Mouse (Mus musculus): Measurements from ENCODE around the gene Nynrin. TPM values are rescaled to one million over a fixed set of nuclear protein-coding genes. Genes with fewer than 3 reads are reported as not detected.

Gene Nynrin
- total and polyA plus RNA-seq, 3 experiments, result 3.0 to 5.6 (median 4.2) TPM

GRCm38 (mm10) chr14:55863773-55864172, 10.0 kb downstream of the Nynrin start:
- TF ChIP-seq CTCF (IDR thresholded peaks at IDR 0.05; ENCODE audit: low read depth, low read length) (peak; percentile 92), GATA2 (IDR thresholded peaks at IDR 0.05; ENCODE audit: borderline replicate concordance, low read depth, low read length) (no peak)
- ATAC-seq (ENCODE audit: extremely low read depth, insufficient number of reproducible peaks, low FRiP score, poor library complexity, severe bottlenecking) (peak; percentile 34; the same call in 1 of the 2 replicates), DNase-seq (ENCODE audit: low spot score) (peak; percentile 82)
- H3K27me3 ChIP-seq (ENCODE audit: insufficient read depth, low read length), result peaks cover 43% of the 10 kb centered on the region
- no peaks in the 10 kb centered on the region for H3K9me3 ChIP-seq (replicated peaks)
- peaks cover 6% of the 10 kb centered on the region; the same call in 1 of the 2 replicates for H3K4me1 ChIP-seq (ENCODE audit: insufficient read depth, low read depth, low read length)
- no peak overlapping the region for H3K4me3 ChIP-seq (ENCODE audit: low read depth, low read length)
- H3K36me3 ChIP-seq (replicated peaks), result no peaks in the 10 kb centered on the region

- H3K27me3 ChIP-seq (ENCODE audit: insufficient read depth, low read length), result peaks cover 46% of the 10 kb centered on the region
- no peak overlapping the region for H3K4me3 ChIP-seq (ENCODE audit: low read depth, low read length)
- peaks cover 3% of the 10 kb centered on the region for H3K36me3 ChIP-seq (replicated peaks)
- no peaks in the 10 kb centered on the region for H3K9me3 ChIP-seq (replicated peaks)
- DNase-seq (ENCODE audit: low spot score) (no peak), ATAC-seq (ENCODE audit: extremely low read depth, insufficient number of reproducible peaks, low FRiP score, poor library complexity, severe bottlenecking) (no peak)
- TF ChIP-seq POLR2AphosphoS5 (IDR thresholded peaks at IDR 0.05; ENCODE audit: insufficient replicate concordance, low read depth, low read length), result no peak
- peak; percentile 81 for TF ChIP-seq CTCF (IDR thresholded peaks at IDR 0.05; ENCODE audit: low read depth, low read length)
- no peak for TF ChIP-seq GATA1 (IDR thresholded peaks at IDR 0.05; ENCODE audit: borderline replicate concordance, low read length)
- no peak for TF ChIP-seq GATA2 (IDR thresholded peaks at IDR 0.05; ENCODE audit: borderline replicate concordance, low read depth, low read length)
- TF ChIP-seq TAL1 (conservative IDR thresholded peaks at IDR 0.05; ENCODE audit: low read depth, low read length), result no peak
- H3K4me1 ChIP-seq (ENCODE audit: insufficient read depth, low read depth, low read length), result peaks cover 6% of the 10 kb centered on the region; the same call in 1 of the 2 replicates
These were observed 13.2 kb downstream of the Nynrin start for GRCm38 (mm10) chr14:55866962-55867361.

- Histone ChIP-seq H3K27me3 (ENCODE audit: insufficient read depth, low read length) (peaks cover 53% of the 10 kb centered on the region), H3K4me3 (ENCODE audit: low read depth, low read length) (no peak overlapping the region), H3K4me1 (ENCODE audit: insufficient read depth, low read depth, low read length) (peaks cover 9% of the 10 kb centered on the region; the same call in 1 of the 2 replicates), H3K36me3 (replicated peaks) (peaks cover 3% of the 10 kb centered on the region), H3K9me3 (replicated peaks) (no peaks in the 10 kb centered on the region)
- TF ChIP-seq GATA1 (IDR thresholded peaks at IDR 0.05; ENCODE audit: borderline replicate concordance, low read length) (no peak), GATA2 (IDR thresholded peaks at IDR 0.05; ENCODE audit: borderline replicate concordance, low read depth, low read length) (no peak), CTCF (IDR thresholded peaks at IDR 0.05; ENCODE audit: low read depth, low read length) (no peak), POLR2AphosphoS5 (IDR thresholded peaks at IDR 0.05; ENCODE audit: insufficient replicate concordance, low read depth, low read length) (no peak), TAL1 (conservative IDR thresholded peaks at IDR 0.05; ENCODE audit: low read depth, low read length) (no peak)
- no peak for DNase-seq (ENCODE audit: low spot score)
- ATAC-seq (ENCODE audit: extremely low read depth, insufficient number of reproducible peaks, low FRiP score, poor library complexity, severe bottlenecking), result no peak
These were observed 14.6 kb downstream of the Nynrin start for GRCm38 (mm10) chr14:55868230-55869026.

DNA sequence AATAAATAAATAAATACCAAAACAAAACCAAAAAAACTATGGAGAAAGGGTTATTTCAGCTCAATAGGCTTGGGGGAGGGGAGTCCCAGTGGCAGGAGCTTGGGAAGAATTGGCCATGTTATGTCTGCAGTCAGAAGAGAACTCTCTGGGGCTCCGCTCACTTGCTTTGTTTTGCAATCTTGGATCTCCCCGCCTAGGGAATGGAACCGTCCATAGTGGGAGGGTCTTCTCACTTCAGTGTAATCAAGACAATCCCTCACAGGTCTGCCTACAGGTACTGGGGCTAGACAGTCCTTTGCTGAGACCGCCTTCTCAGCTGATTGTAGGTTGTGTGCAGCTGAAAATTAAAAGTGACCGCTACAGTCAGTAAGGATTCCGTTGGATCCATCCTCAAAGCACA, 15.7 kb downstream of the Nynrin start:
- Histone ChIP-seq H3K9me3 (replicated peaks) (no peaks in the 10 kb centered on the region), H3K36me3 (replicated peaks) (peaks cover 3% of the 10 kb centered on the region), H3K4me1 (ENCODE audit: insufficient read depth, low read depth, low read length) (peaks cover 12% of the 10 kb centered on the region), H3K4me3 (ENCODE audit: low read depth, low read length) (no peak overlapping the region), H3K27me3 (ENCODE audit: insufficient read depth, low read length) (peaks cover 51% of the 10 kb centered on the region)
- ATAC-seq (ENCODE audit: extremely low read depth, insufficient number of reproducible peaks, low FRiP score, poor library complexity, severe bottlenecking), result no peak
- TF ChIP-seq POLR2AphosphoS5 (IDR thresholded peaks at IDR 0.05; ENCODE audit: insufficient replicate concordance, low read depth, low read length), result no peak
- TF ChIP-seq GATA2 (IDR thresholded peaks at IDR 0.05; ENCODE audit: borderline replicate concordance, low read depth, low read length), result no peak
- no peak for TF ChIP-seq GATA1 (IDR thresholded peaks at IDR 0.05; ENCODE audit: borderline replicate concordance, low read length)
- no peak for TF ChIP-seq CTCF (IDR thresholded peaks at IDR 0.05; ENCODE audit: low read depth, low read length)
- TF ChIP-seq TAL1 (conservative IDR thresholded peaks at IDR 0.05; ENCODE audit: low read depth, low read length), result no peak
- no peak for DNase-seq (ENCODE audit: low spot score)

- DNase-seq (ENCODE audit: low spot score), result no peak
- ATAC-seq (ENCODE audit: extremely low read depth, insufficient number of reproducible peaks, low FRiP score, poor library complexity, severe bottlenecking), result no peak
- peaks cover 12% of the 10 kb centered on the region for H3K4me1 ChIP-seq (ENCODE audit: insufficient read depth, low read depth, low read length)
- H3K36me3 ChIP-seq (replicated peaks), result peaks cover 3% of the 10 kb centered on the region
- no peaks in the 10 kb centered on the region for H3K9me3 ChIP-seq (replicated peaks)
- TF ChIP-seq GATA2 (IDR thresholded peaks at IDR 0.05; ENCODE audit: borderline replicate concordance, low read depth, low read length), result no peak
- no peak for TF ChIP-seq CTCF (IDR thresholded peaks at IDR 0.05; ENCODE audit: low read depth, low read length)
- no peak for TF ChIP-seq TAL1 (conservative IDR thresholded peaks at IDR 0.05; ENCODE audit: low read depth, low read length)
- no peak overlapping the region for H3K4me3 ChIP-seq (ENCODE audit: low read depth, low read length)
- H3K27me3 ChIP-seq (ENCODE audit: insufficient read depth, low read length), result peaks cover 46% of the 10 kb centered on the region
These were observed 18.2 kb downstream of the Nynrin start for GRCm38 (mm10) chr14:55872039-55872438.

GRCm38 (mm10) chr14:55872551-55872950, 18.7 kb downstream of the Nynrin start:
- ATAC-seq (ENCODE audit: extremely low read depth, insufficient number of reproducible peaks, low FRiP score, poor library complexity, severe bottlenecking) (no peak), DNase-seq (ENCODE audit: low spot score) (no peak)
- no peak overlapping the region for H3K4me3 ChIP-seq (ENCODE audit: low read depth, low read length)
- peaks cover 49% of the 10 kb centered on the region for H3K27me3 ChIP-seq (ENCODE audit: insufficient read depth, low read length)
- TF ChIP-seq TAL1 (conservative IDR thresholded peaks at IDR 0.05; ENCODE audit: low read depth, low read length), result no peak
- TF ChIP-seq CTCF (IDR thresholded peaks at IDR 0.05; ENCODE audit: low read depth, low read length), result no peak
- TF ChIP-seq GATA1 (IDR thresholded peaks at IDR 0.05; ENCODE audit: borderline replicate concordance, low read length), result no peak
- TF ChIP-seq GATA2 (IDR thresholded peaks at IDR 0.05; ENCODE audit: borderline replicate concordance, low read depth, low read length), result no peak
- H3K4me1 ChIP-seq (ENCODE audit: insufficient read depth, low read depth, low read length), result peaks cover 12% of the 10 kb centered on the region
- H3K9me3 ChIP-seq (replicated peaks), result no peaks in the 10 kb centered on the region
- H3K36me3 ChIP-seq (replicated peaks), result peaks cover 3% of the 10 kb centered on the region
